Mouse (Mus musculus): ENCODE measurements around the gene Smco4. TPM values are rescaled to one million over a fixed set of nuclear protein-coding genes. Genes with fewer than 3 reads are reported as not detected.
"Not testable (repeated sequence)": the region's sequence is repeated elsewhere in the genome, so short reads cannot be mapped to it uniquely, and the experiment has no call there.

Smco4 gene
- polyA plus RNA-seq, 1 experiment: 15.2 TPM

DNA sequence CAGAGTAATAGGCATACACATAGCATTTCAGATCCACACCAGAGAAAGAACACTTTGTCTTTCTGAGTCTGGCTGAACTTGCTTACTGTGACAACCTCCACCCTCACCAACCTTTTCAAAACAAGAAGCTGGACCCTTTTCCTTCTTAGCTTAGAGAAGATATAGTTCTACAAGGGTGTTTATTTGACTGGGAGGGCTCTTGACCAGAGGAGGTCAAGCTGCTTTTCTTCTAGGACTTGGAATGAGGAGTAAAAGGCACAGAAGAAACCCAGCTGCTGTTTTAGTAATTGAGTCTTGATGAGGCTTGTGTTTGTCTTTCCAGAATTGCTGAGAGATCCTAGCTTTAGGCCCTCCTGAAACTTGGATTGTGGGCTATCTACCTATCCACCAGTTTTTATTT is 3.9 kb upstream of the Smco4 start:
- Histone ChIP-seq H3K4me3 (ENCODE audit: low read depth, low read length) (no peak overlapping the region), H3K27ac (ENCODE audit: insufficient read depth, low read depth, low read length) (no peak overlapping the region), H3K36me3 (ENCODE audit: control insufficient read depth, insufficient read depth, low read length) (no peaks in the 10 kb centered on the region), H3K27me3 (ENCODE audit: control insufficient read depth, insufficient read depth, low read length) (no peaks in the 10 kb centered on the region), H3K4me1 (ENCODE audit: control insufficient read depth, insufficient read depth, insufficient read length, low read length) (peaks cover 6% of the 10 kb centered on the region)
- no peak for TF ChIP-seq CTCF (IDR thresholded peaks at IDR 0.05; ENCODE audit: extremely low read depth, insufficient read length, insufficient replicate concordance, low read depth, low read length)
- TF ChIP-seq POLR2A (IDR thresholded peaks at IDR 0.05; ENCODE audit: low read depth, low read length): no peak

DNA sequence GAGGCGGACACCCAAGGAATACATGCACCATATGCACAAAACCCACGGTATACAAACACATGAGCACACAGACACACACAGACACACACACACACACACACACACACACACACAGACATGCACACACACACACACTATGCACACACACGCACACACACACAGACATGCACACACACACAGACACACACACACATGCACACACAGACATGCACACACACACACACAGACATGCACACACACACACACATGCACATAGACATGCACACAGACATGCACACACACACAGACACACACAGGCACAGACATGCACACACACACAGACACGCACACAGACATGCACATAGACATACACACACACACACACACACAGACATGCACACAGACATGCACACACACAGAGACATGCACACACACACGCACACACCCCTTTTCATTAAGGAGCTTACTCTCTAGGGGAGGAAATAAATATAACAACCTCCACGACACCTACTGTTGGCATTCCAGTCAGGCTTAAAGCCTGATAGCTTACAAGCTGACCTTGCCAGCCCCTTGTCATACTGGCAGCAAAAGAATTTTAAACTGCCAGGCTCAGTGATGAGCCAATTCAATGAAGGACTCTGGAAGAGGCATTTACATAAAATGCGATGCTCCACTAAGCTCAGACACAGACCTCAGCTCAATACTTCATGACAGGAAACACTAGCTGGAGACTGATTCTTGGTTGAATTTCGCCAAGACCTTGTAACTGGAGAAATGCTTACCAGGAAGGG is 2.7 kb upstream of the Smco4 start:
- Histone ChIP-seq H3K4me1 (ENCODE audit: control insufficient read depth, insufficient read depth, insufficient read length, low read length) (peaks cover 8% of the 10 kb centered on the region), H3K4me3 (ENCODE audit: low read depth, low read length) (no peak overlapping the region), H3K27ac (ENCODE audit: insufficient read depth, low read depth, low read length) (no peak overlapping the region), H3K36me3 (ENCODE audit: control insufficient read depth, insufficient read depth, low read length) (no peaks in the 10 kb centered on the region), H3K27me3 (ENCODE audit: control insufficient read depth, insufficient read depth, low read length) (no peaks in the 10 kb centered on the region)
- WGBS: 88% methylated on average over 8 of the region's 8 CpGs
- TF ChIP-seq CTCF (IDR thresholded peaks at IDR 0.05; ENCODE audit: extremely low read depth, insufficient read length, insufficient replicate concordance, low read depth, low read length): no peak
- no peak for TF ChIP-seq POLR2A (IDR thresholded peaks at IDR 0.05; ENCODE audit: low read depth, low read length)

DNA sequence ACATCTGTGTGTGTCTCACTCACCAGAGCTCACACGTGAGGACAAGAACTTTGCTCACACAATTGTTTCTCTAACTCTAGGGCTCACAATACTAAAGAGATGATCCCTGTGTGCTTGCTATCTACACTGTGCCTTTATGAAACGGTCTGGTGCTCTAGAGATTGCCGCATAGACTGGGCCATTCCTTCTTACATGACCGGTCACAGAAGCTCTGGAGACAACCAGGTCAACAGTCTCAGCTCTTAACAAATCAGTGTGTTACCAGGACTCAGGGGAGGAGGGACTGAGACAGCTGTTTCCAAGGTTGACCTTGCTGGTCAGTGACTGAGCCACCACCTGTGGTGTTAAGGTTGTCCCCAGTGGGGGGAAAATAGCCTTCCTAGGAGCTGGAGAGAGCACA is 1.5 kb upstream of the Smco4 start:
- H3K4me3 ChIP-seq (ENCODE audit: low read depth, low read length): no peak overlapping the region
- H3K27me3 ChIP-seq (ENCODE audit: control insufficient read depth, insufficient read depth, low read length): no peaks in the 10 kb centered on the region
- no peak overlapping the region for H3K27ac ChIP-seq (ENCODE audit: insufficient read depth, low read depth, low read length)
- 89% methylated on average over 4 of the region's 4 CpGs for WGBS
- TF ChIP-seq CTCF (IDR thresholded peaks at IDR 0.05; ENCODE audit: extremely low read depth, insufficient read length, insufficient replicate concordance, low read depth, low read length): no peak
- no peak for TF ChIP-seq POLR2A (IDR thresholded peaks at IDR 0.05; ENCODE audit: low read depth, low read length)
- H3K36me3 ChIP-seq (ENCODE audit: control insufficient read depth, insufficient read depth, low read length): no peaks in the 10 kb centered on the region
- H3K4me1 ChIP-seq (ENCODE audit: control insufficient read depth, insufficient read depth, insufficient read length, low read length): peaks cover 10% of the 10 kb centered on the region

DNA sequence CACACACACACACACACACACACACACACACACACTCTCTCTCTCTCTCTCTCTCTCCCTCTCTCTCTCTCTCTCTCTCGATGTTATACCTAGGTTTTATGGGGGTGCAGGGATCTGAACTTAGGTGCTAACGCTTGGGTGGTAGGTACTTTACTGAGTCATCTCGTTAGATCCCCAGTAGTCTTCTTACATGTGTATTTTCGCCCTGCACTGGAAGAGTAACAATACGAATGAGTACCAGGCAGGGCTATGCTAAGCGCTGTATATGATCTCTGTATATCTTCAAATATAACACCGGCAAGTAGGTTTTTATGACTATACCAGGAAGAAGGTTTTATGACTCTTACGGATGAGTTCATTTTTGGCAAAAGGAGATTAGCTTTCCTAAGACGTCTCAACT is 831 bp upstream of the Smco4 start:
- Histone ChIP-seq H3K27me3 (ENCODE audit: control insufficient read depth, insufficient read depth, low read length) (no peaks in the 10 kb centered on the region), H3K36me3 (ENCODE audit: control insufficient read depth, insufficient read depth, low read length) (no peaks in the 10 kb centered on the region), H3K4me3 (ENCODE audit: low read depth, low read length) (no peak overlapping the region), H3K4me1 (ENCODE audit: control insufficient read depth, insufficient read depth, insufficient read length, low read length) (peaks cover 10% of the 10 kb centered on the region), H3K27ac (ENCODE audit: insufficient read depth, low read depth, low read length) (no peak overlapping the region)
- WGBS: 36% methylated on average over 9 of the region's 9 CpGs
- no peak for TF ChIP-seq POLR2A (IDR thresholded peaks at IDR 0.05; ENCODE audit: low read depth, low read length)
- TF ChIP-seq CTCF (IDR thresholded peaks at IDR 0.05; ENCODE audit: extremely low read depth, insufficient read length, insufficient replicate concordance, low read depth, low read length): no peak

DNA sequence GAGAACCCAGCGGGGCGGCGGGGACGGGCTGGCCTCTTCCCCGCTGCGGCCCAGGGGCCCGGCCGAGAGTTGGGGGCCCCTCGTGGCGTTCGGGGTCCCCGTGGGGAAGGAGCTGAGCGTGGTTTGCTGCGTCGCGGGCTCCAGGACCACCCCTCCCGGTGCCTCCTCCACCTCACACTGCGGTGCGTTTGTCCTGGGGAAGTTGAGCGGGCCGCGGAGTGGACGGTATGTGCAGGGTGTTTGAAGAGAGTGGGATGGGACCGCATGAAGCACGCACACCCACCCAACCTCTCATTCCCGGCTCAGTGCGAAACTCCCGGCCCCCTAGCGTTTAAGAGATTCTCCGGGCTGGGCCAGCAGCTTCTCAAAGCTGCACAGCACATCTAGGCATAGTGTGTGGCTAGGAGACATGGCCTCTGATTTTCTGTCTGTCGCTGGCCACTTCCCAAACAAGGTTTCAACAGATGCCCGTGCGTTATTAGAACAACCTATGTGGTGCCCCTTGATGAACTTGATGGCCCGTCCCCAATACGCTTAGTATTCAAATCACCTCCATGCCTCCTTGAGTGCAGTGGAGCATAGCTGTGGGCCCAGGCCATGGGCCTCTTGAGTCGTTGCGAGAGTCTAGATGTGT is 810 bp downstream of the Smco4 start:
- TF ChIP-seq CTCF (IDR thresholded peaks at IDR 0.05; ENCODE audit: extremely low read depth, insufficient read length, insufficient replicate concordance, low read depth, low read length) (peak; percentile 40; the same call in 1 of the 2 replicates), POLR2A (IDR thresholded peaks at IDR 0.05; ENCODE audit: low read depth, low read length) (no peak)
- no peak overlapping the region for H3K27ac ChIP-seq (ENCODE audit: insufficient read depth, low read depth, low read length)
- peak overlapping the region; percentile 90 for H3K4me3 ChIP-seq (ENCODE audit: low read depth, low read length)
- no peaks in the 10 kb centered on the region for H3K36me3 ChIP-seq (ENCODE audit: control insufficient read depth, insufficient read depth, low read length)
- H3K27me3 ChIP-seq (ENCODE audit: control insufficient read depth, insufficient read depth, low read length): no peaks in the 10 kb centered on the region
- 3% methylated on average over 37 of the region's 37 CpGs for WGBS
- peaks cover 11% of the 10 kb centered on the region for H3K4me1 ChIP-seq (ENCODE audit: control insufficient read depth, insufficient read depth, insufficient read length, low read length)

DNA sequence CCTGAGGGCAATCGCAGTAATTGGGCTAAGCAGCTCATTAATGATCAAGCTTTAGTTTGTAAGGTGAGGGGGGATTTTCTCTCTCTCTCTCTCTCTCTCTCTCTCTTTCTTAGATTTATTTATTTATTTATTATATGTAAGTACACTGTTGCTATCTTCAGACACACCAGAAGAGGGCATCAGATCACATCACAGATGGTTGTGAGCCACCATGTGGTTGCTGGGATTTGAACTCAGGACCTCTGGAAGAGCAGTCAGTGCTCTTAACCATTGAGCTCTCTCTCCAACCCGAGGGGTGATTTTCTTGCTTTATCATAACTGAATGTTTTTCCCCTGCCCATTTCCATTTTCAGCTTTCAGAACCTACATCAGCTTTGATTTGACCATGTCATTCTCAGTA is 2.0 kb downstream of the Smco4 start:
- WGBS: 91% methylated on average over 2 of the region's 2 CpGs
- H3K4me3 ChIP-seq (ENCODE audit: low read depth, low read length); H3K36me3 ChIP-seq (ENCODE audit: control insufficient read depth, insufficient read depth, low read length); H3K27ac ChIP-seq (ENCODE audit: insufficient read depth, low read depth, low read length); H3K27me3 ChIP-seq (ENCODE audit: control insufficient read depth, insufficient read depth, low read length): not testable (repeated sequence)
- peaks cover 17% of the 10 kb centered on the region for H3K4me1 ChIP-seq (ENCODE audit: control insufficient read depth, insufficient read depth, insufficient read length, low read length)

DNA sequence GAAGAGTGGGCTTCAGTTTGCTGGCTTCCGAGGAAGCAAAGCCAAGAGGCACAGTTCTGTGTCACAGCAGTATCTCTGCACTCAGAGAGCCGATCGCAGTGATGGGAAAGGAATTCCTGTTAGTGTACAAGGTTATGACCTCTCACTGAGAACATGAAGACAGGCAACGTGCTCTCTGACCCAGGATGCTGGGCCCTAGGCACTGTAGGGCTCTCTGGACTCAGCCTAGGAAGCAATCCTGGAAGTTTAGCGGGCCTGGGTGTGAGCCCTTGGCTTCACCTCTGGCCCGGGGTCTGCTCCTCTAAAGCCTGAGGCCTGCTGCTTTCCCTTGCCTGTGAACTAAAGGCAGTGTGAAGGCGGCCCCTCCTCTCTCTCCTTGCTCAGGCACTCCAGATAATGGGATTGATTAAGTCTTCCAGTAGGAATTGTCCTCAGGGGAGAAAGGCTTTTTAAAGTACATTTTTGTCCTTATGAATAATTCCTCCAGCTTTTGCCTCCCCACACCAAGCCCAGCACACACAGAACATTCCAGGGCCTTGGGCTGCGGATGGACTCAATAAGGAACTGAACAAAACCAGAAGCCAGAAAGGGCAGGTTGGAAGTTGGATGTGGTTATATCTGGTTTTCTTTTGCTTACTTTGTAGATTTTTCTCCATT is 2.8 kb downstream of the Smco4 start:
- whole genome bisulfite sequencing: 78% methylated on average over 8 of the region's 8 CpGs
- no peaks in the 10 kb centered on the region for H3K27me3 ChIP-seq (ENCODE audit: control insufficient read depth, insufficient read depth, low read length)
- no peak for TF ChIP-seq POLR2A (IDR thresholded peaks at IDR 0.05; ENCODE audit: low read depth, low read length)
- H3K36me3 ChIP-seq (ENCODE audit: control insufficient read depth, insufficient read depth, low read length): no peaks in the 10 kb centered on the region
- H3K4me1 ChIP-seq (ENCODE audit: control insufficient read depth, insufficient read depth, insufficient read length, low read length): peaks cover 20% of the 10 kb centered on the region
- no peak overlapping the region for H3K4me3 ChIP-seq (ENCODE audit: low read depth, low read length)
- no peak overlapping the region for H3K27ac ChIP-seq (ENCODE audit: insufficient read depth, low read depth, low read length)

Data from small intestine, adult 2 months (tissue).